Mouse (Mus musculus) kidney, adult 18-20 months (tissue): Measurements from ENCODE around the gene Rhox4b.
"Not testable (repeated sequence)": the region's sequence is repeated elsewhere in the genome, so short reads cannot be mapped to it uniquely, and the experiment has no call there.

Experiments
- DNase-seq: peaks from one replicate; pipeline ENCODE4 v3.0.0; 2021

The Rhox4b gene

GRCm38 (mm10) chrX:37432194-37432593 lies at the start of gene Rhox4b:
Gene Rhox4b (plus strand): TSS chrX:37432494.
- DNase-seq: not testable (repeated sequence)

- DNase-seq: not testable (repeated sequence)
Measured at GRCm38 (mm10) chrX:37390548-37390947, 41.7 kb upstream of the Rhox4b start, which contains the start of gene Rhox4a2. Gene Rhox4a2 (plus strand): TSS chrX:37390848.

- not testable (repeated sequence) for DNase-seq
Measured at GRCm38 (mm10) chrX:37411767-37412166, 20.5 kb upstream of the Rhox4b start, which contains the start of gene Rhox2b. Gene Rhox2b (plus strand): TSS chrX:37412067.

- not testable (repeated sequence) for DNase-seq
Measured at GRCm38 (mm10) chrX:37453380-37453779, 21.1 kb downstream of the Rhox4b start, which contains the start of gene Rhox2c. Gene Rhox2c (plus strand): TSS chrX:37453680.

- not testable (repeated sequence) for DNase-seq
Measured at GRCm38 (mm10) chrX:37458285-37458684, 26.0 kb downstream of the Rhox4b start, which contains the start of gene Rhox3c. Gene Rhox3c (plus strand): TSS chrX:37458585.

GRCm38 (mm10) chrX:37480037-37480436 lies 47.7 kb downstream of the Rhox4b start, which contains the start of gene Rhox4c:
Gene Rhox4c (plus strand): TSS chrX:37480337.
- DNase-seq: not testable (repeated sequence)
